Mouse (Mus musculus) layer of hippocampus, adult 9-10 months (tissue): ENCODE data around the gene Baiap2l2.

ENCODE experiments used
- DNase-seq: peaks from one replicate; pipeline ENCODE4 v3.0.0; 2022; ENCODE audit warnings: low spot score

Baiap2l2 gene

GRCm38 (mm10) chr15:79285399-79285798 lies at the start of gene Baiap2l2:
Baiap2l2 (minus strand) TSS chr15:79285537.
- no peak for DNase-seq

DNA sequence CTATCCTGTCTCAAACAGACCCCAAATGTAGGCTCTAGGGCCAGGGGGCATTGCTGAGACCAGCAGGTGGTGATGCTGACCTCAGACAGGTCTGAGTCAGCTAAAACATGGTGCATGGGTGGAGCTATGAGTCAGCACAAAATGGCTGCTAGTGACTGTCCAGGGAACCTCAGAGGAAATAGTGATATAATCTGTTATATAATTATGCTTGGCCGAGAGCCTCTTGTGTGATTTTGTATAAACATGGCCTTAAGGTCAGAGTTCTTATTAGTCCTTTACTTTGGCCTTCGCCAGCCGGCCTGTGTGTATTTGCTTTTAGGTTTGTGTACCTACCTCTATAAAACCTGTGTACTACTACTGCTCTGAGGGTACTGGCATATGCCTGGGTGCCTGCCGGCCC lies 48.1 kb upstream of the Baiap2l2 start:
- DNase-seq: no peak

GRCm38 (mm10) chr15:79330521-79330920 lies 45.2 kb upstream of the Baiap2l2 start:
- no peak for DNase-seq

GRCm38 (mm10) chr15:79329979-79330363 lies 44.6 kb upstream of the Baiap2l2 start:
- DNase-seq: no peak

DNA sequence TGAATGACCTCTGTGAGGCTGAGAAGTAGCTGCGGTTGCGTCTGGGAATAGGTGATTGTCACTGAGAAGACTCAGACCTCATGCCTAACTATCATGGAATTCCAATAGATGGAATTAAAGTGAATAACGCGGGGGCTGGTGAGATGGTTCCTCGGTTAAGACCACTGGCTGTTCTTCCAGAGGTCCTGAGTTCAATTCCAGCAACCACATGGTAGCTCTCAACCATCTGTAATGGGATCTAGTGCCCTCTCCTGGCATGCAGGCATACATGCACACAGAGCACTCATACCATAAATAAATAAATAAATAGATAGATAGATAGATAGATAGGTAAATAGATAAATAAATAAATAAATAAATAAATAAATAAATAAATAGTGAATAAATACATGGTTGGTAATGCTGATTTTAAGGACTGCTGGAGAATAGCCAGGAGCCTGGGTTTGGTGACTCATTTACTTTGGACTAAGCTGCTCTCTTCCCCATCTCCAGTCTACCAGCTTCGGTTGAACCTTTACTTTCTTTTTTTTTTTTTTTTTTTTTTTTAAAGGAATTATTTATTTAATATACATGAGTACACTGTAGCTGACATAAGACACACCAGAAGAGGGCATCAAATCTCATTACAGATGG lies 44.1 kb upstream of the Baiap2l2 start:
- DNase-seq: no peak

DNA sequence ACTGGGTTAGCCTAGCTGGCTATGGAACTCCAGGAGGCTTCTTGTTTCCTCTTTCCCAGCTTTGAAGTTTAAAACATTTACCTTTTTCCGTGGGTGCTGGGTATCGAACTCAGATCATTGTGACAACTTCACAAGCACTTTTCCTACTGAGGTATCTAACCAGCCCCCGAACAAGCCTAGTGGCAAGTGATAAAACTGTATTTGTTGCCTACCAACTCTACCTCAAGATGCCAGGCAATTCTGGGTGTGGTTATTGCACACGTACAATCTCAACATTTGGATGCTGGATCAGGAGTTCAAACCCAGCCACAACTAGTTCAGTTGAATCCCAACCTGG lies 43.6 kb upstream of the Baiap2l2 start:
- no peak for DNase-seq

DNA sequence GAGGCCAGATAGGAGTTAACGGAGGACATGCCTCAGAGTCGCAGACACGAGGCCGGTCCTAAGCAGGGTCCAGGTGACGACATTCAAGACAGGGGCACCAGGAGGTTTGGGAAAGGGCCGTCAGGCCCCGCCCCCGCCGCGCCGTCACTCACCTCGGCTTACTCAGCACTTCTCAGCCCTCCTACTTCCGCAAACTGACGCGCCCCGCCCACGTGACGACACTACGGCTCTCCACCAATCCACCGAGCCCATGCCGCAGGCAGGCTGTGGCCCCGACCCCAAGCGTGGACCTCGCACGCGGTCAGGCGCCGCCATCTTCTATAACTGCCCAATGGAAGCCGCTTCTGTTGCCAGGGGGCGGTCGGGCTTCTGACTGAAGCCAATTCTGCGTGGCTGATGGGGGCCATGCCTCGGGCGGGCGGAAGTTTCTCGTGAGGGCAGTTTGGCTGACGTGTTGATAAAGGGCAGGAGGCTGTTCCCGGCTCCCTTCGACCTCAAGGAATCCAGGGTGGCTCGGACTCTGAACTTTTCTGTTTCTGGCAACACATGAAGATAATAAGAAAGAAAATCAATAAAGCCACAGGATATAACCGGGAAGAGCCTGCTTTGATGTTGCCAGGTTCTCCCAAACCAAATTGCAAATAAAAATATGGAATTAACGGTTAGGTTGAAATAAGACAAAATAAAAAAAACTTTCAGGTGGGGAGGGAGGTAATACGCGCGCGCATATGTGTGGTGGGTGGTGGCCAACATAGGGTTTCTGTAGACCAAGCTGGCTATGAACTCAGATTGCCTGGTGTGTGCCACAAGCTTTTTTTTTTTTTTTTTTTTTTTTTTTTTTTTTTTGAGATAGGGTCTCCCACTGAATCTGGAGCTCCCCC lies 43.0 kb upstream of the Baiap2l2 start, which contains the start of gene Pla2g6:
Gene Pla2g6 (minus strand): TSS at position 333 of the 881 bp plus-strand sequence.
- DNase-seq: peak; percentile 95

DNA sequence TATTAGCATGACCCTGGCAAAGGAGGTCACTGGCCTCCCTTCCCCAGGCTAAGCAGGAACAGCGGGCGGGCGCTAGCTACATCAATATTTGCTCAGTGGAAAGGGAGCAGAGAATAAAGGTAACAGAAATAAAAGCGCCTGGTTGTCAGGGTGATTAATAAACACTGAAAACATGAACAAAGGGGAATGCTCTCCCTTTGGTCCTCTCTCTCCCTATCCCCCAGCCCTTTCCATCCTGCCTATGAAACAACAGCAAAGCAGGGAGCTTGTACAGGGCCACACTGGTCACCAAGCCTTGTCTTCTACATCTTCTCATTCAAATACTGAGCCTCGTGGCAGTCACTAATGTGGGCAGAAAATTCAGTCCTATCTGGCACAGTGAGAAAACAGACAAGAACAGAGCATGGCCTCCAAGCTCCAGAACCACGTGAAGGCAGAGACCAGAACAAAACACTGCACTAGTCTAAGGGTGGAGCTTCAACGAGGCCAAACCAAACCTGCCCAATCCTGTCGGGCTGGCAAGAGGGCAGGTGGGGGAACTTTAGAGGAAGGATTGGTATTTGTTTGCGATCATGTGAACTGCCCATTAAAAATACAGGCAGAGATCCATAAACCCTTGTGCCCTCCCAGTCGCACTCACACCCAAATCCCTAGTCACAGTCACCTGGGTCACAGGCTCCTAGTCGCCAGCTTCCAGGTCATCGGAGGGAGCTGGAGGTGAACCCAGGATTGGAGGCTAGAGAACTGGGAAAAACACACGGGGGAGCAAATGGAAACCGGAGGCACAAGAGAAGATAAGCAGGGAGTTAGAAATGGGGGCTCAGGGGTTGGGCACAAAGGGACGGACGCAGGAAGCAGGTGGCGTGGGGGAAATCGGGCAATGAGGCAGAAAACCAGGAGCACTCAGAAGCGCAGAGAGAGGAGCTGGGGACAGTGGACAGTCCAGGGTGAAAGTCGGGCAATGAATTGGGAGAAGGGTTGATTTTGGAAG lies 41.9 kb upstream of the Baiap2l2 start:
- DNase-seq: no peak

DNA sequence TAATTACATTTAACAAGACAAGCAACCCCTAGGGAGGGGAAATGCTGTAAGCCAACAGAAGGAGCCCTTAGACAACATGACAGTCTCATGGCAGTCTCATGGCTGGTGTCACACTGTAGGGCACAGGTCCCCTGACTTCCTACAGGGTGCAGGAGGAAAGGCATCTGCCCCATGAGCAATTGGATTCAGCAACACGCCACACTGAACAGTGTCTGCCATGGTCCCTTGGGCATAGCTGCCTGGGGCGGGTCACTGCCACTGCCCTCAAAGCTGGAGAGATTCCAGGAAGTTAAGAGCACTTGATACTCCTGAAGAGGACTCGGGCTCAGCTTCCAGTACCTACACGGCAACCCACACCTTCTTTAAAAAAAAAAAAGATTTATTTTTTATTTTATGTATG lies 40.9 kb upstream of the Baiap2l2 start:
- DNase-seq: no peak

GRCm38 (mm10) chr15:79325742-79326141 lies 40.4 kb upstream of the Baiap2l2 start:
- DNase-seq: no peak

- no peak for DNase-seq
These were observed 39.0 kb upstream of the Baiap2l2 start for GRCm38 (mm10) chr15:79324373-79324772.

DNA sequence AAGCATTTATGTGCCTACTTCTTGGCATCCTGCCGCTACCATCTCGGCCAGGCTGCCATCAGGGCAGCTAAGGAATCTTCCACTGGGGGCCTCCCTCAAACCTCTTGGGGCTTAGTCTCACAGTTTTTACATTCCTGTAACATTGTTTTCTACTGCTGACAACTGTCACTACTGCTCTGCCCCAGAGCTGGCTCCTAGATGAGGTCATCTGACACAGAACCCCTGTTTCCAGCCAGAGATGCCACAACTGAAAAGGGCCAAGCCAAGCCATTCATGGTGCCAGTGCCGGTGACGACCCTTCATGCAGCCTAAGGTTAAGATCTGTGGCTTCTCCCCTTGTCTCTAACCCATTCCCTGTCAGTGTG lies 38.4 kb upstream of the Baiap2l2 start:
- no peak for DNase-seq

- no peak for DNase-seq
These were observed 37.9 kb upstream of the Baiap2l2 start for GRCm38 (mm10) chr15:79322991-79323790.

- DNase-seq: no peak
These were observed 37.1 kb upstream of the Baiap2l2 start for GRCm38 (mm10) chr15:79322281-79322990.

DNA sequence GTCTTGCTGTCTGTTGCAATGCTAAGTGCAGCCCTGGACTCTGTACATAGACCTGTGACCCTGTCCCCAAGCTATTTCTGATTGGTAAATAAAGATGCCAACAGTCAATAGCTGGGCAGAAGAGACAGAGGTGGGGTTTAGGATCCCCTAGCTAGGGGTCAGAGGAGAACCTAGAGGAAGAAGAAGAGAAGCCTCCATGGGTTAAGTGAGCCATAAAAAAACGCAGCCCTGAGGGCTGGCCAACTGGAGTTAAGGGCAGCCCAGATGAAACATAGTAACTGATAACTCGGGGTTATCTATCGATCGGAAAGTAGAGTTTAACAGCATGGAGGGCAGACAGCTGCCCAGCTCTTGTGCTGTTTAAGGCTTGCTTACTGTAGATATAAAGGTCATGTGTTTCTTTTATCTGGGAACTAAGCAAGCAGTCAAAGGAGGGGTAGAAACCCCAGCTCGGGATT lies 36.4 kb upstream of the Baiap2l2 start:
- no peak for DNase-seq

- no peak for DNase-seq
These were observed 28.6 kb upstream of the Baiap2l2 start for GRCm38 (mm10) chr15:79313848-79314369.

GRCm38 (mm10) chr15:79307861-79308260 lies 22.5 kb upstream of the Baiap2l2 start:
- DNase-seq: no peak

DNA sequence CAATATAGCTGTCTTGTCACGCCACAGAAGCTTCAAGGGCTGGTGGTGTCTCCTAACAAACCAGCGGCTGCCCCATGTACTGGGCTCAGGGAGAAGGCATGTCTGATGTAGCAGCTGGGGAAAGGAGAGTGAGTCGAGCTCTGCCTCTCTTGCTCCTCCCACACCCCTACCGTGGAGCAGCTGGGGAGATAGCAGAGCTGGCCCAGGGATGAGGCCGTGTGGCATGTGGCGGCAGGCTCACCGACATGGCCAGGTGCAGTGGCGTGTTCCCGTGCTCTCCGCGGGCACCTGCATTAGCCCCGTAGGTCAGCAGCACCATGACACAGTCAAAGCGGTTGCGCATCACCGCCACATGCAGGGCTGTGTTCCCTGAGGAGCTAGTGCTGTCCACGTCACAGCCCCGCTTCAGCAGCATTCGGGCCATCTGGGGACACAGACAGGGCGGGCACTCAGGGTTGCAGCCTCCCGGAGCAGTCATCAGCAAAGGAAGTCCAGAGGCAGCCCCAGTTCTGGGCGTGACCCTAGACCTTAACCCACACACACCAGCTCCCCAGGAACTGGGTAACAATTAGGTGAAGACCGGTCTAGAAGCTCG lies 20.8 kb upstream of the Baiap2l2 start:
- no peak for DNase-seq

GRCm38 (mm10) chr15:79304832-79305231 lies 19.5 kb upstream of the Baiap2l2 start:
- no peak for DNase-seq

DNA sequence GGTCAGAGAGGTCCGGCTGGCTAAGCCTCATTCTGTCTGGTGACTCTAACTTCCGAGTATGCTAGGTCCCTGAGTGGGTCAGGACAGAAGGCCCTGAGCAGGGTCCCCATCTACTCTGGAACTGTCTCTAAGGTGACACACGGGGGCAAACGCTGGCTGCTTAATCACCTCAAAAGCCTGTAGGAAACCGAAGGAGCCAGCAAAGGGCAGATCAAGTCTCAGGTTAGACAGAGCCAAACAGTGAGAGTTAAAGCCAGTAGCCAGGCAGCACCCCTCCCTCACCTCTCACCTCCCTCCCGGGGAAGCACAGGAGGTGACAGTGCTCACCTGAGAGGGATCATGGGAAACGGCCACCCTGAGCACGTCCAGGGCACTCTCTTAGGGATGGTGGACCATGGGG lies 18.4 kb upstream of the Baiap2l2 start:
- no peak for DNase-seq
